Mouse (Mus musculus) hindbrain, embryonic 13.5 days (tissue): Measurements from ENCODE around the gene Nacc1. TPM values are rescaled to one million over a fixed set of nuclear protein-coding genes. Genes with fewer than 3 reads are reported as not detected.

ENCODE experiments used
- ATAC-seq: fragments of 200-750 bp; cut with Nextera tagmentation; 2 replicates; pipeline ENCODE4 v1.8.0; 2017; ENCODE audit warnings: moderate TSS enrichment; ENCODE audit not compliant: low FRiP score
- H3K27ac ChIP-seq: fragments of 300-500 bp; sonication (generic); 2 replicates; pipeline ENCODE4 v1.5.1; 2015; ENCODE audit warnings: inconsistent platforms, mild to moderate bottlenecking, moderate library complexity
- H3K27me3 ChIP-seq: fragments of 300-500 bp; sonication (generic); 2 replicates; pipeline ENCODE4 v1.6.1; 2015; ENCODE audit warnings: mild to moderate bottlenecking, inconsistent platforms
- H3K36me3 ChIP-seq: fragments of 300-500 bp; sonication (generic); 2 replicates; pipeline ENCODE4 v1.6.1; 2015; ENCODE audit warnings: mild to moderate bottlenecking, inconsistent platforms
- H3K4me1 ChIP-seq: fragments of 300-500 bp; sonication (generic); replicated peaks from 2 replicates; pipeline ENCODE4 v1.6.1; 2015; ENCODE audit warnings: inconsistent platforms
- H3K4me2 ChIP-seq: fragments of 300-500 bp; sonication (generic); 2 replicates; pipeline ENCODE4 v1.6.1; 2015; ENCODE audit warnings: inconsistent platforms, mild to moderate bottlenecking, moderate library complexity
- H3K4me3 ChIP-seq: fragments of 300-500 bp; sonication (generic); 2 replicates; pipeline ENCODE4 v1.5.1; 2015; ENCODE audit warnings: mild to moderate bottlenecking, inconsistent platforms
- H3K9ac ChIP-seq: fragments of 300-500 bp; sonication (generic); 2 replicates; pipeline ENCODE4 v1.6.1; 2015; ENCODE audit warnings: mild to moderate bottlenecking, inconsistent platforms
- H3K9me3 ChIP-seq: fragments of 300-500 bp; sonication (generic); 2 replicates; pipeline ENCODE4 v1.6.1; 2016; ENCODE audit warnings: inconsistent platforms
- WGBS: fragments of 180-500 bp; shearing (Covaris S2); methylation state at CpG from one replicate; pipeline ENCODE4 v1.1.7; 2015; 5-methylcytosine and 5-hydroxymethylcytosine counted together
- polyA plus RNA-seq: library from polyadenylated mRNA; unstranded; fragments of >200 nt; fragmentation: Nextera tagmentation; extraction: Ambion mirVana; gene quantifications from 2 replicates; pipeline ENCODE4 v1.2.1, GENCODE M21; 2015

The Nacc1 gene
- polyA plus RNA-seq, 1 experiment from 2014 or later: 13.7 TPM

GRCm38 (mm10) chr8:84640010-84640588 lies 47.6 kb downstream of the Nacc1 start:
- no peak for ATAC-seq
- Histone ChIP-seq H3K36me3 (0 out of 2 replicates have a peak, but pooled peaks cover 5% of the 10 kb centered on the region), H3K27me3 (0 out of 2 replicates have a peak, but pooled peaks cover 3% of the 10 kb centered on the region), H3K9me3 (no peaks in the 10 kb centered on the region), H3K4me1 (peaks cover 26% of the 10 kb centered on the region), H3K9ac (peak overlapping the region; percentile 62; the same call in 1 of the 2 replicates), H3K27ac (no peak overlapping the region), H3K4me2 (peak overlapping the region; percentile 53), H3K4me3 (peak overlapping the region; percentile 47)
- WGBS: 32% methylated on average over 9 of the region's 9 CpGs

GRCm38 (mm10) chr8:84639162-84640009 lies 48.3 kb downstream of the Nacc1 start:
- peaks cover 33% of the 10 kb centered on the region for H3K4me1 ChIP-seq
- H3K27me3 ChIP-seq: 0 out of 2 replicates have a peak, but pooled peaks cover 3% of the 10 kb centered on the region
- peak; percentile 94 for ATAC-seq
- peak overlapping the region; percentile 47 for H3K4me3 ChIP-seq
- peaks cover 7% of the 10 kb centered on the region; the same call in 1 of the 2 replicates for H3K36me3 ChIP-seq
- H3K27ac ChIP-seq: peak overlapping the region; percentile 89
- peak overlapping the region; percentile 82 for H3K9ac ChIP-seq
- under 1% methylated on average over 99 of the region's 106 CpGs for WGBS
- H3K4me2 ChIP-seq: peak overlapping the region; percentile 84
- no peaks in the 10 kb centered on the region for H3K9me3 ChIP-seq

- Histone ChIP-seq H3K4me2 (peak overlapping the region; percentile 84), H3K36me3 (peaks cover 11% of the 10 kb centered on the region), H3K4me3 (peak overlapping the region; percentile 47), H3K27ac (peak overlapping the region; percentile 89), H3K27me3 (0 out of 2 replicates have a peak, but pooled peaks cover 3% of the 10 kb centered on the region), H3K4me1 (peaks cover 40% of the 10 kb centered on the region), H3K9ac (peak overlapping the region; percentile 82), H3K9me3 (no peaks in the 10 kb centered on the region)
- WGBS: under 1% methylated on average over 47 of the region's 52 CpGs
- ATAC-seq: peak; percentile 33
Observed at GRCm38 (mm10) chr8:84638555-84639161, 49.0 kb downstream of the Nacc1 start.

GRCm38 (mm10) chr8:84637946-84638554 lies 49.6 kb downstream of the Nacc1 start:
- H3K36me3 ChIP-seq: peaks cover 17% of the 10 kb centered on the region
- peak overlapping the region; percentile 89 for H3K27ac ChIP-seq
- H3K4me2 ChIP-seq: peak overlapping the region; percentile 84
- H3K4me1 ChIP-seq: peaks cover 40% of the 10 kb centered on the region
- H3K9me3 ChIP-seq: no peaks in the 10 kb centered on the region
- H3K9ac ChIP-seq: peak overlapping the region; percentile 82
- ATAC-seq: no peak
- 0 out of 2 replicates have a peak, but pooled peaks cover 3% of the 10 kb centered on the region for H3K27me3 ChIP-seq
- WGBS: 37% methylated on average over 8 of the region's 8 CpGs
- H3K4me3 ChIP-seq: peak overlapping the region; percentile 47

- ATAC-seq: no peak
- Histone ChIP-seq H3K27ac (peak overlapping the region; percentile 91), H3K4me2 (no peak overlapping the region), H3K9me3 (no peaks in the 10 kb centered on the region), H3K27me3 (0 out of 2 replicates have a peak, but pooled peaks cover 3% of the 10 kb centered on the region), H3K4me3 (no peak overlapping the region), H3K4me1 (peaks cover 40% of the 10 kb centered on the region), H3K9ac (peak overlapping the region; percentile 67; the same call in 1 of the 2 replicates), H3K36me3 (peaks cover 26% of the 10 kb centered on the region)
- WGBS: 89% methylated on average over 17 of the region's 17 CpGs
Observed at GRCm38 (mm10) chr8:84636051-84636691, 51.5 kb downstream of the Nacc1 start.

- Histone ChIP-seq H3K27ac (peak overlapping the region; percentile 91), H3K36me3 (peaks cover 30% of the 10 kb centered on the region), H3K4me2 (no peak overlapping the region; the same call in 1 of the 2 replicates), H3K9me3 (no peaks in the 10 kb centered on the region), H3K27me3 (0 out of 2 replicates have a peak, but pooled peaks cover 3% of the 10 kb centered on the region), H3K4me1 (peaks cover 40% of the 10 kb centered on the region), H3K4me3 (no peak overlapping the region), H3K9ac (peak overlapping the region; percentile 67)
- WGBS: 54% methylated on average over 14 of the region's 14 CpGs
- ATAC-seq: no peak
Observed at GRCm38 (mm10) chr8:84635397-84636050, 52.1 kb downstream of the Nacc1 start.

- WGBS: 23% methylated on average over 9 of the region's 9 CpGs
- H3K27me3 ChIP-seq: 0 out of 2 replicates have a peak, but pooled peaks cover 3% of the 10 kb centered on the region
- H3K9ac ChIP-seq: peak overlapping the region; percentile 67
- H3K4me1 ChIP-seq: peaks cover 37% of the 10 kb centered on the region
- peak overlapping the region; percentile 8; the same call in 1 of the 2 replicates for H3K4me2 ChIP-seq
- no peak for ATAC-seq
- peaks cover 36% of the 10 kb centered on the region for H3K36me3 ChIP-seq
- H3K9me3 ChIP-seq: no peaks in the 10 kb centered on the region
- peak overlapping the region; percentile 91 for H3K27ac ChIP-seq
- H3K4me3 ChIP-seq: no peak overlapping the region
Observed at GRCm38 (mm10) chr8:84634849-84635304, 52.8 kb downstream of the Nacc1 start.

- Histone ChIP-seq H3K27me3 (0 out of 2 replicates have a peak, but pooled peaks cover 3% of the 10 kb centered on the region), H3K27ac (peak overlapping the region; percentile 91), H3K4me3 (no peak overlapping the region), H3K36me3 (peaks cover 45% of the 10 kb centered on the region), H3K9me3 (no peaks in the 10 kb centered on the region), H3K4me2 (no peak overlapping the region), H3K9ac (peak overlapping the region; percentile 67; the same call in 1 of the 2 replicates), H3K4me1 (peaks cover 37% of the 10 kb centered on the region)
- no peak for ATAC-seq
- 54% methylated on average over 10 of the region's 10 CpGs for WGBS
Observed at GRCm38 (mm10) chr8:84633841-84634584, 53.6 kb downstream of the Nacc1 start.

- H3K4me1 ChIP-seq: peaks cover 26% of the 10 kb centered on the region
- no peak overlapping the region for H3K9ac ChIP-seq
- H3K4me3 ChIP-seq: no peak overlapping the region
- no peaks in the 10 kb centered on the region for H3K27me3 ChIP-seq
- no peaks in the 10 kb centered on the region for H3K9me3 ChIP-seq
- peaks cover 44% of the 10 kb centered on the region for H3K36me3 ChIP-seq
- H3K4me2 ChIP-seq: no peak overlapping the region
- ATAC-seq: no peak
- H3K27ac ChIP-seq: no peak overlapping the region
- WGBS: 90% methylated on average over 4 of the region's 4 CpGs
Observed at GRCm38 (mm10) chr8:84631813-84632212, 55.8 kb downstream of the Nacc1 start.

- no peak overlapping the region for H3K27ac ChIP-seq
- WGBS: 82% methylated on average over 4 of the region's 4 CpGs
- H3K27me3 ChIP-seq: no peaks in the 10 kb centered on the region
- H3K4me3 ChIP-seq: no peak overlapping the region
- H3K9me3 ChIP-seq: no peaks in the 10 kb centered on the region
- H3K9ac ChIP-seq: no peak overlapping the region
- no peak overlapping the region for H3K4me2 ChIP-seq
- H3K4me1 ChIP-seq: peaks cover 14% of the 10 kb centered on the region
- ATAC-seq: no peak
- peaks cover 50% of the 10 kb centered on the region for H3K36me3 ChIP-seq
Observed at GRCm38 (mm10) chr8:84630145-84630544, 57.5 kb downstream of the Nacc1 start.
